Mouse (Mus musculus): Measurements from ENCODE around the gene Bend7.

The Bend7 gene

DNA sequence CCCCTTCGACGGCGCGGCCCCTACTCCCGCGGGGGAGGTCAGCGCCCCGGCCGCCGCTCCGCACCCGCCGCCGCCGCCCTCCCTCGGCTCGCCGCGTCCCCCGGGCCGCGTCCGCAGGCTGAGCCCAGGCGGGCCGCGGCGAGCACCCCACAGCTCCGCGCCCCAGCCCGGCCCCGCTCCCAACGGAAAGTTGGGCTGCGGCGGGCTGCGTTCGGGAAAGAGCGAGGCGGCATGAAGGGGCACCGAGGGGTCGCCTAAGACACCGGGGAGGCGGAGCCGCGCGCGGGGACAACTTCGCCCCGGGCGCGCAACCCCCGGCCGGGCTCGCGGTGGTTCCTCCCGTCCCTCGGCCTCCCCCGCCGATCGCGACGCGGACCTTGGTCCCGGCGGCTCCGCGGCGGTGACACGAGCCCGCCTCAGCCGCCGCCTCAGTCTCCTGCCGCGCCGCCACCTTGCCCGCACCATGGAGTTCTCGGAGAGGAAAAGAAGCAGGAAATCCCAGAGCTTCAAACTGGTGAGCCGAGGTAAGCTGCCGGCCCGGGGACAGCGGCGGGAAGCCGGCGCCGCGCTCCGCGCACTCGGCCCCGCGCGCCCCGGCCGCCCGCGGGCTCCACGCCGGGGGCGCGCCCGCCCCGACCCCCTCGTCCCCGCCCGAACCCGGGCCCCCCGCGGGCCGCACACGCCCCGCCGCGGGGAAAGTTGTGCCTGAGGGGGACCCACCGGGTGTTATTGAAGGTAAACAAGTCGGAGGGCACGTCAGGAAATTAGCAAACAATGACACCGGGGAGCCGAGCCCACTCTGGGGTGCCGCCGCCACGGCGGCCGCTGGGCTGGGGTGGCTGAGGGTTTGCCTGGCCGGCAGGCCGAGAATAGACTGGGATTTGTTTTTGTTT lies at the start of gene Bend7:
Gene Bend7 (plus strand): TSS at position 63 of the 893 bp plus-strand sequence.
- DNase-seq (ENCODE audit: low spot score), result no peak

DNA sequence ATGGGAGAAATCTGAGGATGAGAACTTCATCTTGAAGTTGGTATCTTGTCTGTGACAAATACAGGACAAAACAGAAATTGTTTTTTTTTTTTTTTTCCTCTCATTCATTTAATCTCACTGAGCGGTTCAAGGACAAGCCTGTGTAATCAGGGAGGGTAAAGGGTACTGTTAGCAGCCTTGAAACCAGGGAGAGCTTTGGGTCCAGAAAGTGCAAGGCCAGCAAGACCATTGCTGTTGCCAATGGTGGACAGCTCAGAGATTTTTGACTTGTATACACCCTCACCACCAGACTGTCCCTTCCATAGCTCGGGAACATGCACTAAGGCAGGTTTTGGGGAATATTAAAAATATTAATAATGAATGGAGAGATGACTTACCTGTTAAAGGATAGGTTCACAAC lies 49.0 kb upstream of the Bend7 start:
- no peak for DNase-seq (ENCODE audit: low spot score)

DNA sequence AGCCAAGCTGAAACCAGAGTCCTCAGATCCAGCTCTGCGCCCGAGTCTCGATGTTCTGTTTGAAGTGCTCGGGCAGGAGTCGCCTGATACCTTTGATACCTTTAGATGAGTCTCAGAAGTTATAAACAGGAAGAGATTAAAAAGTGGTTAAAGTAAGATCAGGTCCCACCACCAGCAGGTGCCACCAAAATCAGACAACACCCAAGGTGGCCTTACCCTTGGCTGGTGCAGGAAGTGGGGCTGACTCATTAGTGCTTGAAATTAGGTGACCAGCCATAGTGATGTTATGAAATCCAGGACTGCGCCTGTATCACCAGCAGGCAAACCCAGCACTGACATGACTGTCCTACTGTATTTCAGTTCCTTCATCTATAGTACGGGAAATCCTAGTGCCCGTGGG lies 47.9 kb upstream of the Bend7 start:
- DNase-seq (ENCODE audit: low spot score), result no peak

DNA sequence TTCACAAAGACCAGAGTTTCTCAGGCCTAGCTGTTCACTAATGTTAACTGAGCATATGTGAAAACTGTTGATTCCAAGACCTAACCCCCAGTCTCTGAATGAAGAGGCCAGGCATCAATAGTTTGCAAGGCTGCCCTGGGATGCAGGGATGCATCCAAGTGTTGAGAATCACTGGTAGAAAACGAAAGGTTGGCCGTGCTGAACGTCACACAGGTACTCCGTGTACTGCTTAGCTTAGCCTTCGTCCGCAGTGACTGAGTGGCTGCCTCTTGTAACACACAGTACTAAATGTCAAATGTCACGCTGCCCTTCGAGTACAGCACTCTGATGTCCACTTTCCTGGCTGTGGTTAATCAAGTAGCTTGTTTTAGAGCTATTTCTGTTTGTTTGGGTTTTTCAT lies 46.0 kb upstream of the Bend7 start:
- no peak for DNase-seq (ENCODE audit: low spot score)

DNA sequence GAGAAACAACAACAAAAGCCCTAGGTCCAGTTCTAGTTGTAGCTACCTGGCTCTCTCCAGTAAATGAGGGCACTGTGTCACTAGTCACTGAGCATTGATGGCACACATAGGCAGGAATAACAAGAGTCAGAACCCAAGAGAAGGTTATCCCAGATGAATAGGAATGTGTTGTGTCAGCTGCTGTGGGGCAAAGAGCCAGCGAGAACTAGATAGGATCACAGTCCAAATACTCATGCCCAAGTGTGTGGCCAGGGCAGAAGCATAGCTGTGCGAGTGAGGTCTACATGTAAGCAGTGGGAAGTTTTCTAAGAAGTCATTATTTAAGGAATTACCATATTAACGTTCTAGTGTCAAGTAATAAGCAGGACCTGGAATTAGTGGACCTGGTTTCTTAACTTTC lies 37.7 kb upstream of the Bend7 start:
- DNase-seq (ENCODE audit: low spot score), result no peak

DNA sequence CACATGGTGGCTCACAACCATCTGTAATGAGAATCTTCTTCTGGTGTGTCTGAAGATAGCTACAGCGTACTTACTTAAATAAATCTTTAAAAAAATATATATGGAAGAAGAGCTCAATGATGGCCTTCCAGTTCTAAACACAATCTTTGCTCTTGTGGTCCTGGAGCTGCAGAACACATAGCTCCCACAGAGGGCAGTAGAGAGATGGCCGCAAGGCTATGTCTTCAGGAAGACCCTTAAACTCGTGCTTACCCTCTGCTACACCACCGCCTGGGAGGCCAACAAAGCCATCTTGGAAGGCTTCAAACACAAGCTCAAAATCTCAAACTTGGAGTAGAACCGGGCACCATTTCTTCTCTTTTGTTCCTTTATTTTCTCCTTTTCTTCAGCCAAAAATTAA lies 6.4 kb upstream of the Bend7 start:
- no peak for DNase-seq (ENCODE audit: low spot score)

DNA sequence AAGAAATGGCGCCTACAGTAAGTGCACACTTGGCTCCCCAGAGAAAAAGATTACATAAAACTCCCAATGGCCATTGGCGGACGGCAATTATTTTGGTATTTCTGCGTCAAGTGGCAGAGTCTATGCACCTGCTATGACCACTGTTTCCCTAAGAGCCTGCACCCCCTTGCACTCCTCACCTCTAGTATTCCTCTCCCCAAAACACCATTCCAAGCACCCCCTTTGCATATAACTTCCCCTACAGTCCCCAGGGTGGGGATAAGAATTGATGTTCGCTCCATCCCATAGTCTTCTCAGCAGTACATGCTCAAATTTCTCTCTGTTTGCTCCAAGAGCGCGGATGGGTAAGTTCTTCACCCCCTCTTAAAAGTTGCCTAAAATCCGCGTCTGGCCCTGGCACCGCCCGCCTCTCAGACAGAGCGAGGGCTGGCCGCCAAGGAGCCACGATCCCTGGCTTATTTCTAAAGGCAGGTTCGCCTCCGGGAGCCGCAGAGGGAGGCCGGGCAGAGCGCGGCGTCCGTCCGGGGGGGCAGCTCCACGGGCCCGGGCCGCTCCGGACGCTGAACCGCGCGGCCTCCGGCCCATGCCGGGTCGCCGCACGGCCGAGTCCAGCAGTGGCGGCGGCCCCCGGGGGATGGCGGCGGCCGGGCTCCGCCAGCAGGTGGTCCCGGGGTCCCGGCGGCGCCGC lies 406 bp upstream of the Bend7 start:
- DNase-seq (ENCODE audit: low spot score), result no peak

DNA sequence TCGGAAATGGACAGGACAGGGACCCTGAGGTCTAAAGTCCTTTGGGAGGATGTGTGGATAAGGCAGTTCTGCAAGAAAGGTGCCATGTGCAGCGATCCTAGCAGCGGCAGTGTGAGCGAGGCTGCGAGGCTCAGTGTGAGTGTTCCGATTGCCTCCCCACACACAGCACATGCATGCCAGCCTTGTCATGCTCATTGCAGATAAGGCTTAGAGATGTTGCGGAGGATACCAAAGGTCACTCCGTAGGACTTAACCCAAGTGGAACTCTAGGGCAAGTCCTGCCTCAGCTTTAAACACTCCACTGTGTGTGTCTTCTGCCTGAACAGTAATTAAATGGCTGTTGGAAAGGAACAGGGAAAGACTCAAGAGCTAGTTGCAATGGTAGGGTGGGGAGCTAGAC lies 5.5 kb downstream of the Bend7 start:
- DNase-seq (ENCODE audit: low spot score), result no peak

DNA sequence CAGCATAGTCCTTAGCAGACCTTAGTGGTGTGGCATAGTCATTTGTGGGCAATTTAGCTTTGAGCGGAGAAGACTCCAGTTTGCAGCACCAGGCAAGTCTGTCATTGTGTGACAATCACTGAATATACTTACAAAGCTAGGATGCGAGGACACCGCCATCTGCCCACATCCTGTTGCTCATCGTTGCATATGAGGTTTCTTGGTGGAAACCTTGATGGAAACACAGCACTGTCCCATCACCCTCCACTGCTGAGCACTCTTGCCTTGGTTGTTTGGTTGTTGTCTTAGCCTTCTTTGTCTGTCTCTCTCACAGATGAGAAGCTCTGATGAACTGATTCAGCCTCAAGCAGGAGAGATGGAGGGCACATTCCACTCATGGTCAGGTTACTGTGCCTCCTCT lies 12.5 kb downstream of the Bend7 start:
- DNase-seq (ENCODE audit: low spot score), result no peak

DNA sequence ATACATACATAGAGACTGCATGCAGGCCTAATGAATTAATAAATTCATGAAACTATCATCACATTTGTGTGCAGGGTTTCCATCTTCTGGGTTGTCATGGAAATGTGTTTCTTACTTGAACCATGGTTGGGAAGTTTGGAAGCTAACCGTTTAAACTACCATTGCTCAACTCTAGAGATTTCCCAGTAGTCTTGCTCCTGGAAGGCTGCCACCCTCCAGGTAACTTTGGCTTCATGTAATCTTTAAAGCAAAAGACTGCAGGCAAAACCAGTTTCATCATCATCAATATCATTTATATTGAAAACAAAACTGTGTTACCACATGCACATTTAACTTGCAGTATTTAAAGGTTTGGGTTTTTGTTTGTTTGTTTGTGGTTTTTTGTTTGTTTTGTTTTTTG lies 16.3 kb downstream of the Bend7 start:
- no peak for DNase-seq (ENCODE audit: low spot score)

DNA sequence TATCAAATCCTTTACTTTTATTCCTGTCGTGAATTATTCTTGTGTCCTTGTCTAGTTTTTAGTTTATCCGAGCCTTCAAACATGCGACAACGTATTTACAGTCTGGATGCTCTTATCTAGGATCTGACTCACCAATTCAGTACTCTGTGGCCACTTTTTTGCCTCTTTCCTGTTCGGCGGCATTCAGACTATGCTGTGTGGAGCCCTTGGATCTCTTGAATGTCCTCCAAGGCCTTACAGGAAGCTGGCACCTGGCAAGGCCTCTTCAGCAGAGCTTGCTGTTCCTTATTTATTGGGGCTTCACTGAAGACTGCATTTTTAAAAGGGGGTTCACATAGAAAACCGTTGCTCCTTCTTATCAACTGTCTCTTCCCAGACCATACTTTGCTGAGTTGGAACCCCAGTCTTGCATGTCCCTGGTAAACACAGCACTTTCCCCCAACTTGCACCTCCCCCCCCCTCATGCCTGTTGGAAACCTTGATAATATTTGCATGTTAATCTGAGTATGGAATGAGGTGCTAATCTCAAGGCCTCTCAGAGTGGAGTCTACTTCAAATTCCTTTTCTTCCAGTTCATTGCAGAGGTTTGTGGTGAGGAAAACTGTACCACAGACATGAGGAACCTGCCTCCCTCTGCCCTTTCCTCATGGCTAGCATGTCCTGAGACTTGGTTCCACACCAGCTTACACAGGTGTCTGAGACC lies 18.6 kb downstream of the Bend7 start:
- no peak for DNase-seq (ENCODE audit: low spot score)

DNA sequence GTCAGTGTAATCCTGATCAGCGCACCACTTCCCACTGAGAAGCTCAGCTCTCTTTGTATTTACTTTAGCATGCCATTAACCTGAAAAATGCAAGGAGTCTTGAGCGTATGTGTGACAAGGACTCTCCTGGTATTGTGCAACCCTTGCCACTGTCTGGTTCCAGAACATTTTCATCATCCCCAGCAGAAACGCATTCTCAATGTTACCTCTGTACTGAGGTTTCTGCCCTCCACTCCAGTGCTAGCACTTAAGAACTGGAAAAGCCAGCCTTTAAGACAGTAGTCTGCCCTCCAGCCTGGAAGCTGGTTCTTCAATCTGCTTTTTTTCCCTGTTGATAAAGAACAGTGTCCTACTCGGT lies 19.1 kb downstream of the Bend7 start:
- no peak for DNase-seq (ENCODE audit: low spot score)

DNA sequence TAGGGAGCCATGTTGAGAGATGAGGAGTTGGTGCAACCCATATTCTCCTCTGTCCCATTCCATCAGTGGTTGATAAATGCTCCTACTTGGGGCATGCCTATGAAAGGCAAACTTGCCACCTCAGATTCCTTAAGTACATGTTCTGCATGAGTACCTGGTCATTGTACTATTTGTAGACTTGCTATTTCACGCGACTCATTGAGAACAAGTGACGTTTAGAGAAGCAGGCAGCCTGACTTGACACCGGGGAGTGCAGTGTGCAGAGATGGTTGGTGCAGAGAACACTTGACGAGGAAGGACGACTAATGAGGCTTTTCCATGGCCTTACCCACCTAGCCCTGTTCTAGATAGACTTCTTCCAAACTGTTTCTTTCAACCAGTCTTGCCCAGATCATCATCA lies 34.3 kb downstream of the Bend7 start:
- DNase-seq (ENCODE audit: low spot score), result no peak

DNA sequence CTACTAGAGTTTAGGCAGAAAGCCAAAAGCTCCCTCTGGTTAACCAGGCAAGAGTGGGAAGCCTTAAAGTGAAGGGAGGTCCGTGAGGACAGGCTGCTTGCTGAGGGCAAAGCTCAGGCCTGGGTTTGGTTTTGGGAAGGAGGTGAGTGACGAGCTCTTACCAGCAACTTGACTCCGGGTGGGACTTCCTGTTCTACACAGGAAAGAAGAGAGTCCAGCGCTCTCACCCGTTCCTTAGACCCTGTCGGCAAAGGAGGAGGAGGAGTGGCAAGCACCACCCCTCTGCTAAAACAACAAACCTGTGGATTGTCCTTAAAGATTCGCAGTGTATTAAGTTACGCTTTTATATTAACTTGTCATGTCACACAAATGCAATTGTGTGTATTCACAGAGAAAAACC lies 38.1 kb downstream of the Bend7 start:
- DNase-seq (ENCODE audit: low spot score), result no peak

DNA sequence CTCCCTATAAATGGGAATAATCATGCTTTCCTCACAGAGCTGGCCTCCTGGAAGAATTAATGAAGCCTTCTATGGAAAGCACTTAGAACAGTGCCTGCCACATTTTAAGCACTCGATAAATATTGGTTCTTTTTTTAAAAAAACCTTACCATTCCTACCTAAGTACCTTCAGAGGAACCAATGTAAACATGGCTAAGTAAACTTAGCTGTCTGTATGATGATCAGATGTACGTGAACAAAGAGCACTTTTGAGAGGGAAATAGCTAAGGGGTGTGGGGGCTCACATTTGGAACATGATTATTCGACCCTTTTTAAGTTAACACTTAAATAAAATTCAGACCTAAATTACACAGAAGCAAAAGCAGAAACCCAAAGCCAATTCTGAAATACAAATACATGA lies 39.6 kb downstream of the Bend7 start:
- DNase-seq (ENCODE audit: low spot score), result no peak

DNA sequence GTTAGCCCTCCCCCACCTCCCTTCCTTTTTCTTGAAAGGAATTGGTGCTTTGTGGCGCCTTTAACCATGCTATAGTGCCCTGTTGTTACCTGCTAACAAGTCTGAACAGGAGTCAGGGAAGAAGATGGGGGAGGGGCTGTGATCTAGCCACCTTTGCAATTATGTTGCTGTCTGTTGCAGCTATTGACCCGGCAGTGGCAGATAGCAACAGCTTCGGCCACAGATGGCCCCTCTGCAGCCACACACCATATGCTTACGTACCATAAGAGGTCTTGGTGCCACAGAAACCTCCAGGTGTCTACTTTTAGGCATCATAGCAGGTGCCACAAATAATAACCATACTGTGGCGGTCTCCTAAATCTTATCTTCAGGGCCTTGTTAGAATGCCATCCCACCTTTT lies 43.1 kb downstream of the Bend7 start:
- no peak for DNase-seq (ENCODE audit: low spot score)

DNA sequence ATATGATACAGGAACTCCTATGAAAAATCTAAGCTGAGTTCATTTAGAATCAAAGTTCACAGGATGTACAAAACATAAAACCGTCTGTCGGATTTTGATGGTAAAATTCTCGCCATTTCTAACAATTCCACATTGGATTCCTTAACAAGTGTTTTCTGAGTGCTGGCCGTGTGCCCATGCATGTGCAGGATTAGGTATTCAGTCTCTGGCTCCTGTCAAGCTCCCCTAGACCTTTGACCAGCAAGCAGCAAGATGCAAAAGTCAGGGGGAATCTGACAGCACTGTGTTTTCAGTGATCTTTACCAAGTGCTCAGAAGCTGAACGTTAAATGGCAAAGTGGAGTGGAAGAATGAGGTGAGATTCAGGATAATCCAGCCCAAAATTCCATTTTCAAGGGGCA lies 44.3 kb downstream of the Bend7 start:
- DNase-seq (ENCODE audit: low spot score), result no peak

DNA sequence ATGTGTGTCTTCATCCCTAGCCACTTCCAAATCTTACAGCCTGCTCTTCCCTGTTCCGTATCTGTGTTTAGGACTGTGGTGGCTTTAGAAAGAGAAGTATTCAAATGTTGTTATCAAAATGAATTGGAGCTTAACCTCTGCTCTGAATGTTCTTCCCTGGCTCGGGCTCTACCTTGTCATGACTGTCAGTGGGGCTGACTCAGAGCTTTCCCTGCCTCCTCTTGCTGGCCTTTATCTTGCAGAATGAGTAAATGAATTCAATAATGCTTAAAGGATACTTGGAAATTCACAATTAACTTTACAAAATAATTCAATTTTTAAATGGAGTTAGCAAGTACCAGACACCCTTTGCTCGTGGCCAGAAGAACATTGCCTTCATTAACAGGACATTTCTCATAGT lies 46.4 kb downstream of the Bend7 start:
- no peak for DNase-seq (ENCODE audit: low spot score)

DNA sequence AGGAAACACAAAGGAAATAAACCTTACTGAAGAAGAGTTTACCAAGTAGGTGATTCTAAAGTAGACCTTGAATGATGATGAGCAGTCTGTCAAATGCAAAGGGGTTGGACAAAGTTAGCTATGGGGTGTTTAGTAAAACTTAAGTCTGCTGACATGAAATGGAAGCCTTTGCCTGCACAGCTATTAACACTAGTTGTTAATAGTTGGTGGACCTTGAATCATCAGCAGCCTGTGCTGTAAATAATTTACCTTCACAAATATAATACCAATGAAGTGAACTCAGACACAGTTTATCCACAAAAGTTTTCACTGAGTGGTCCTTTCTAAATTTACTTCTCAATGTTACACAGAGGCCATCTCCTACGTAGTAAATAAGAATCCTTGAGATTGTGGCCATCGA lies 52.7 kb downstream of the Bend7 start:
- DNase-seq (ENCODE audit: low spot score), result no peak

DNA sequence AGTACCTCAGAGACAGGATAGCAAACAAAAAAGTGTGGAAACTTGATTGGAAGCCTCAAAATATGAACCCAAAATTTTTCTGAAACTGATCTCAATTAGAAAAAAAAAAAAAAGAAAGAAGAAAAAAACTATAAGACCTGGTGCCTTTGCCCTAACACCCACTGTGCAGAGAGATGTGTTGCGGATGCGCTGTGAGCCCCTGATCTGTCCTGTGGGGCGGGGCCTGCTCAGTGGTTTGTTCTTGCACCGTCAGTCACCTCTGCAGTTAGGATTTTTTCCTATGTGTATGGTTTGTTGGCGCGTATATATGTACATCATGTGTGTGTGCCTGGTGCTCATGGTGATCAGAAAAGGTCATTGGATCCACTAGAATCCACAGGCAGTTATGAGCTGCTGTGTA lies 56.3 kb downstream of the Bend7 start:
- no peak for DNase-seq (ENCODE audit: low spot score)

DNA sequence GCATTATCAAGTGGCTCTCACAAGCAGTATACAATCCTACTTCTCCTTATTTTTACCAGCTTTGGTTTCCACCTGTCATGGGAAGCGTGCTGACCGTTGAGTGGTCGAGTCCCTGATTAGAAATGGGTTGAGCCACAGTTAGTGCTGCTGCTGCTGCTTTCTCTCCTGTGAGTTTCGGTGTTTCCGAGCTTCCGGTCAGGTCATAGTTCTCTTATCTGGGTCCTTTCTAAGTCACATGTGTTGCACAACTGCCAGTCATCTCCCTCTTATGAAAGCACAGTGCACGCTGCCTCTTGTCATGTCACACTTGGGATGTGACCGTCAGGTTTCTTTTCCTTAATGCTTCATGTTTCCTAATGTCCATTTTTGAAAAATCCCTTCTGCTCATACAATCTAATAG lies 59.7 kb downstream of the Bend7 start:
- DNase-seq (ENCODE audit: low spot score), result no peak

DNA sequence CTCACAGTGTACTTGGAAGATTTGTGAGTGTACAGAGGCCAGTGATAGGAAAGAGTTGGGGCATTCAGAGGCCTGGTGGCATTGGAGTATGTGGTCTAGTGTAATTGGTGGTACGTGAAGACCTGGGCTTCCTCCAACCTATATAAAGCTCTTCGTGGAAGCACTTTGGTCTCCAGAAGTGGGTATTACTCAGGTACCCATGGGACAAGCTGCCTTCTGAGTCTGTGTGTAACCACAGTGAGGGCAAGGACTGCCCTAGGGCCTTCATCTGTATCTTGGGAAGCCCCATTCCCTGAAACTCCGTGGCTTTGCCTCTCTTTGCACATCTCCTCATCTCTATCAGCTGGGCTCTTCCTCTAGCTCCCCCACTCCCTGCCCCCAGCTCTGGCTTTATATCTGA lies 64.0 kb downstream of the Bend7 start:
- no peak for DNase-seq (ENCODE audit: low spot score)

DNA sequence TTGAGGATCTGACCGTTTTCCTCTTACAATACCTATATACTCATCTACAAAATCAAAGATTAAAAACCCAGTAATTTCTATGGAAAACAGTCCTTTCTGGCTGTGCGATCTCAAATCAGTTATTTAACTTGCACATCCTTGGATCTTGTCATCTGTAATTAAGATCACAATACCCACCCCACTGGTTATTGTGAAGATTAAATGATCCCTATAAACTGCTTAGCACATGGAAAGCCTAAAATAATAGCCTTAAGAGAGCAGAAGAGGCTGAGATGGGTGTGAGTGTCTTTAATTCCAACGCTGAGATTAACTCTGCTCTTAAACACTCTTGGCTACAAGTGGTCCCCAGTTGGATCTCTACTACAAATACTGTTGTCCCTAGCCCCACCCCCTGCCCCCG lies 64.8 kb downstream of the Bend7 start:
- no peak for DNase-seq (ENCODE audit: low spot score)

All from c-Kit-positive CD71-positive TER-119-positive erythroid progenitor cells, embryonic 14.5 days (primary cell).